Mouse (Mus musculus): ENCODE results near the gene Krt84.
"Not testable (repeated sequence)": the region's sequence is repeated elsewhere in the genome, so short reads cannot be mapped to it uniquely, and the experiment has no call there.

Gene Krt84

DNA sequence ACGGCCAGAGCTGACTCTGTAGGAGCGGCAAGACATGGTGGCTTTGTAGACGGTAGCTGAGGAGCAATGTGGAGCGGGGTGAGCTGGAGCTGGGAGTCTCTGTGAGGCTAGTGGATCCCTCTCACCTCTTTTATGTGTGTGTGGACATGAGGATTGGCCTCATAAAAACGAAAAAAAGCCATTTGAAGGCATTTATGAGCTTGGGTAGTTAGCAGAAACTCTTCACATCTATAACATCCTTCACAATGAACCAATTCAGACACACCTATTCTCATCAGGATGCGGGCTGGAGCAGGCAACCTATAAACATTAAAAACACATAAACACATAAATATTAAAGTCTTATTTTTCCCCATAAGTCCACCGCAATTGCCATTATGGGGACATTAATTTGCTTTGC is at the start of gene Krt84:
Gene Krt84 (minus strand): TSS at position 101 of the 400 bp plus-strand sequence.
- DNase-seq: no peak

DNA sequence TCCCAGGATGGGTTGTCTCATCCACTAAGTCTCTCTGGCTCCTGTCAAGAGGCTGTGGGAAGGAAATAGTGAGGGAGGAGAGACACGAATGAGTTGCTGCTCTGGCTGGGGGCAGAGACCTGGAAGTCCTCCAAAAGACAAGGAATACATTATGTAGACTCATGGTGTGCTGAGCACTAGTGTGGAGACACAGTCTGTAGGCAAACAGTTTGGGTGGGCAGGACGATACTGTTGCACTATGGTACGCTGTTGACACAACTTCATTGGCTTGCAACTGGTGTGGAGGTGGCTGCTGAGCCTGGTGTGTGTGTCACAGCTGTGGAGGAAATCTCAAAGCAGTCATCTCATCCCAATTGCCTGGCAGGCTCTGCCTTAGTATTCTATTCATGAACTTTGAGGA is 49.1 kb upstream of the Krt84 start:
- DNase-seq: no peak

DNA sequence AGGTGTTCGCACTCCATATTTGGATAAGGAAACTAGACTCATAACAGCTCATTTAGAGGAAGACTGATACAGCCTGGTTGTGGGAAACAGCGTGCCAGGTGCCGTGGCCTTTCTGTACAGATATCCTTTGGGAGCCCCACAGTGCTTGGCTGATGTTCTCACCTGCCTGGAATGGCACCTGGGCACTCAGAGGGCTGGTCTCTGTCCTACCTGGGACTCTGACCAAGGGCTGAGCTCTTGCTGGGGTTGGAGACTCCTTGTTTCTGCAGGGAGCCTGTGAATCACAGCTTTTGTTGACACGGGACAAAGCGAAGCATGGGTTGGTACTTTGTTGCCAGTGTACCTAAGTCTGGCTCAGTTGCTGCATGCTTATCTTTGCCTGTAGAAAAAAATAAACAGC is 42.9 kb upstream of the Krt84 start:
- no peak for DNase-seq

DNA sequence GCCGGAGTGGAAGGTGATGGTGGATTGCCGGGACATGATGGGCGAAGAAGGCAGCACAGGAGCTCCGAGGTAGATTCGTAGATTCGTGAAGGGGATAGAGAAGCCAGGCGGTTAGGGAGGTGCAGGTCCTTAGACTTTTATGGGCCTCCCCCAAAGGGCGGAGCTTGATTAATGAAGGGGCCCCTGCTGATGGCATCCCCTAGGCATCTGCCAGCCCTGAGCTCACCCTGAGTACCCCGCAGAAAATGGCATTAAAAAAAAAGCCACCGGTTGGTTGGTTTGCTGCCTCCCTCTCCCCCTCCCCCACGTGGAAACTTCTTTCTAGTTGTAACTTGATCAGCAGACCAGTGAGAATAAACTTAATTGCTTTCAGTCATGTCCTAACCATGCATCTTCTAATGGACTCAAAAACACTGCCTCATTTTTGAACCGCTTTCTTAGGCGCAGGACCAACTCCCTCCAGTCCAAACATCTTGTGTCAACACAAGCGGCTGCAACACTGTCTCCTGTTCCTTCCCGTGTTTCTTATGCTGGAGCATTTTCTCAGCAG is 41.3 kb upstream of the Krt84 start, which contains the start of gene Krt75:
Gene Krt75 (minus strand): TSS at position 109 of the 550 bp plus-strand sequence.
- DNase-seq: no peak

DNA sequence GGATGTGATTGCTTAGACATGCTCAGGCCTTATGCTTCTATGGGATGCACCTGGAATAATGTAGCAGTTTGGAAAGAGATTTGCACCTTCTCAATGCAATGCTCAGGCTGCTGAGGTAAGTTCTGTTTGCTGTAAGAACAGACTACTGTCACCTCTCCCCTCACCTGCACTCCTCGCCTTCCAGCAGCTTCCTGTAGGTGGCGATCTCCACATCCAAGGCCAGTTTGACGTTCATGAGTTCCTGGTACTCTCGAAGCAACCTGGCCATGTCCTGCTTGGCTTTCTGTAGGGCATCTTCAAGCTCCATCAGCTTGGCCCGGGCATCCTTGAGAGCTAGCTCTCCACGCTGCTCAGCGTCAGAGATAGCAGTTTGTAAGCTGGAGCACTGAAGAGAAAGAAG is 35.2 kb upstream of the Krt84 start:
- DNase-seq: peak in 1 of 2 experiments; percentile 39

DNA sequence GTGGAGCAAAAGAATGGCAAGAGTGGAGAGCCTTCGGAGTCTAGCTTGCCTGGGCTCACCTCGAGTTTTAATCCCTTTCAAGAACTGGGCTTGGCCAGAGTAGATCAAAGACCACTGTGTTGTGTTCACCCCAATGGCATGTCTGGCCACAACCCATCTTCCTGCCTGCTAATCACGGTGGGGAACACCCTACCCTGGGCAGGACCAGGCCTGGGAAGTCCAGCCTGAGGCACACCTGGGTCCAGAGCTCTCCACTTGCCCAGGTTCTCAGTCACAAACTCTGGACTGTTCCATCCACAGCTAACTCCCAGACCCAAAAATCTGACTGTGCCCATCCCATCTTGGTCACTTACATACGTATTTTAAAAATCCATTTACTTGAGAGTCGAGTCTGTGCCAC is 30.2 kb upstream of the Krt84 start, which contains the start of gene Krt90:
Gene Krt90 (minus strand): TSS at position 101 of the 400 bp plus-strand sequence.
- no peak for DNase-seq

DNA sequence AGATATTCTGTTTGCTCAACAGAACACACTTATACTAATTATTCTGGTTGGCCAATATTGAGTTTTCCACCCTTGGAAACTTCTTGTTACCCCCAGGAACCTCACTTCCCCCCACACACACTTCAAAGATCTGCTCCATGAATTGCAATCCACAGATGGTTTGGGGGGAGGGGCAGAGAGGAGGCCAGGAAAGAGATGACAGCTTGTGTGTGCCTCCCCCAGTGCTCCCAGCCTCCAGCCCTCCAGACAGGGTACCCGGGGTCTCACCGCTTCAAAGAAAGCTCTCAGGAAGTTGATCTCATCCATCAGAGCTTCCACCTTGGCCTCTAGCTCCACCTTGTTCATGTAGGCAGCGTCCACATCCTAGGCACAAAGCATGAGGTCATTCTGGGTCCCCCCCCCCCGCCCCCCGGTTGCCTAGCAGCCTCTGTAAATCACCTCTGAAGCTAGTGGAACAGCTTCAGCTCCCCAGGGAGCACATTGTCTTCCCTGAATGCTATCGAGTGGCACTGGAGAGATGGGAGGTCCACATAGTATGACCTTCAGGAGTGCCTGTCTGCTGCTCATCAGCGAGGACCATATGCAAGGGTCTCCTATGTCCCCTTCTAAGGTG is 25.5 kb upstream of the Krt84 start:
- no peak for DNase-seq

DNA sequence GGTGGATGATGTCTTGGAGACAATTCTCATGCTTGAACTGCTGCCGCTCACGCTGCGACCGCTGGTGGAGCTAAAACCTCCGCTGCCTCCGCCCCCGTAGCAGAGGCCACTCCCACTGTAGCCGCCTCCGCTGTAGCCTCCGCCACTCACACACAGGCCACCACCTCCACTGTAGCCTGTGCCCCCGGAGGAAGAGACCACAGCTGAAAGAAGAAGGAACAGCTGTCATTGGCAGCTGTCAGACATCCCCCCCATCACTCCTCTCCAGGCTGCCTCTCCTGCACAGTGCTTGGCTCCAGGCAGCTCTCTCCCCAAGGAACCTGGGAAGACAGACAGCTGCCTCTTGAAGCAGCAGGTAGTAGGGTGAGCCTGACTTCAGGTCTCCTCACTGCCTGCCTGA is 20.5 kb upstream of the Krt84 start:
- peak; percentile 10 to 54 for DNase-seq

DNA sequence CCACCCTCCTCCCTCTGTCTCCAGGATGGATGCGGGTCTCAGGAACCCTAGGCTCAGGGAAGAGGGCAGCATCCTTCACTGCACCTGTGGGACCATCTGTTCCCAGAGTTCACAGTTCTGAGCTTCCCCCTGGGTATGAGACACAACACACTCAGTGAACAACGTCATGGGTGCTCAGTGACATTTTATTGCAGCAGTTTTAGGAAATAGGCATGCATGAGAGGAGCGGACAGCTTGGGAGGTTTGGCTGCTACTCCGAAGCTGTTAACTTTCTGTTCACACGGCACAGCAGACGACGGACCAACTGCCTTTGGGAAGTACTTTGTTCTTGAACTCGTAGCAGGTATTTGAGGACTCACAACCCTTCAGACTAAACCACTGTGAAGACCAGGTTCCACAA is 19.6 kb upstream of the Krt84 start:
- DNase-seq: no peak

DNA sequence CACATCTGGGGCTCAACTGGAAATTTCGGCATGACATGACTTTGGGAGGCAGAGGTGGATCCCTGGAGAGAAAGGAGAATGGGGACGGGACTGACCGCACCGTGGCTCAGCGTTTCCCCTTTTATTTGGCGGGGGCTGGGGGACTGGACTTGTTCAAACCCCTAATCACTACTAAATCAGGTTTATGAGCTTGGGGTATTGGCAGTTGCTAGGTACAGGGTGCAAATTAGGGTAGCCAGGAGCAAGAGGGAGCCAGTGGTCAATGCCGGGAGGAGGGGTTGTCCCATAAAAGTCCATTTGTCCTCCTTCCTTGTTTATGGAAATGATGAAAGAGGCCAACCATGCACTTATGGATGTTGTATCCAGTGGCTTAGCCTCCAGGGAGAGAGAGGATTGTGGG is 17.9 kb upstream of the Krt84 start, which contains the start of gene Krt82:
Gene Krt82 (minus strand): TSS at position 101 of the 400 bp plus-strand sequence.
- DNase-seq: no peak

DNA sequence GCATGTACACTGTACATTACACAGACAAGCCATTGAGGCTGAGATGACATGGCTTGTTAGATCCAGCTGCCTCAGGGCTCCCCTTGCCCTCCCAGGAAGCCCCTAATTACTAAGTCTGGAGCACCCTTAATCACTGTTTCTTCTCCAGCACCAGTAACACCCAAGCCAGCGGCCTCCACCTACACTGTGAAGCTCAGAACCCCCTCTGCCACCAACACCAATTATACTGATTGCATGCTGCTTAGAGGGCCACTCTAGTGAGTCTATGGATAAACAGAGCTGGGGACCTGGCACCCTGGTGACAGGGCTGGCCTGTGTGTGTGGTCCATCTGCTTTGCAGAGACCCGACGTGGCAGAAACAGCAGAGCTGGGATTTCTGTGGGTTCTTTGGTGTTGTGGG is 11.9 kb upstream of the Krt84 start:
- DNase-seq: no peak

DNA sequence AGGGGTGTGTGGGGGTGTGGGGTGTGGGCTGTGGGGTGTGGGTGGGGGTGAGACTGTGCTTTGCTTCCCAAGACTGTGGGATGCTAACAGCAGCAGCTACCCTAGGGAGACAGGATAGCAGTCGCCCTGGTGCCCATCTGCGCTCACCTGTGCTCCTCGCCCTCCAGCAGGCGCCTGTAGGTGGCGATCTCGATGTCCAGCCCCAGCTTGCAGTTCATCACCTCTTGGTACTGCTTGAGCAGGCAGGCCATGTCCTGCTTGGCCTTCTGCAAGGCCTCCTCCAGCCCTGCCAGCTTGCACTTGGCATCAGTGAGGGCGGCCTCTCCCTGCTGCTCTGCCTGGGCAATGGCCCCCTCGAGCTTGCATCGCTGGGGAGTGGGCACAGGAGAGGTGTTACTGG is 9.9 kb upstream of the Krt84 start:
- peak in 1 of 2 experiments; percentile 33 for DNase-seq

DNA sequence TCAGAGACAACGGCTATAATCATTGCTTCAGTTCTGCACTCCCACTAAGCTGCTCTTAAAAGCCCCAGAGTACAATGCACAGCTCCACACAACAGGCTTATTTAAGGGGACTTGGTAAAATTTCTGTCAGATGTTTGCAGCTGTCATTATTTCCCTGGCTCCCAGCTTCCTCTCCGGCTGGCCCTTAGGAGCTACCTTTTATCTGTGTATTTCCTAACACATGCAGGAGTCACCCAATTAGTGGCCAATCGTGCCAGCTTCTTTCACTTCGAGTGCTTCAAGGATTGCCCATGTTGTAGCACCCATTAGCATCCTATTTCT is 5.9 kb upstream of the Krt84 start:
- DNase-seq: no peak

DNA sequence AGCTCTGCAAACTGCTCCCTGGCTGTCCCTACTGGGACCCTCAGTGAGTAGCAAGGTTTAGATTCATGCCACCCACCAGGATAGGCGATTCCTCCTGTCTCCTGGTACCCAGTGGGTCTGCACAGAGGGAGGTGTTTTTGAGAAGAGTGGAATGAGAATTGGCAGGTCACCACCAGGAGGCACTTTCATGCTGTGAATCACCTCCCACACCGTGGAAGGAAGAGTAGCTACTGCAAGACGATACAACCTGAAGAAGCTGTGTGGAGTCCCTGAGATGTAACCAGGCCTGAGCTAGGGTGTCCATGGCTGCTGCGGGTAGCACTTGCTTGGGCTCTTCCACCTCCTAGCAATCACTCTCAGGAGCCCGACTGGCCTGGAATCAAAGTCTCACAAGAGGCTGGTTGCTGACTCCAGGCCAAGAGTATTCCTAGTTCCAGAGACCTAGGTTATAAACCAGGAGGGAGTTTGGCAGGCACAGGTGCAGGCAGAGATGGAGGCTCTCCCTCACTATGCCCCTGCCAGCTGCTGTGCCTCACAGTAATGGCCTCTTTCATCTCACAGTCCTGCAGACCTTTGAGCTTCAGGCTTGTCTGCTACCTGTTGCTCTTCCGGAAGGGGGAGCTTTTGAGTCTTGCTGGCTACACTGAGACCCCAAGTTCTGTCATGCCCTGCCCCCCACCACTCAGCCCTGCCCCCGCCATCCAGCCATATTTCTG is 5.4 kb upstream of the Krt84 start:
- DNase-seq: peak in 1 of 2 experiments; percentile 15

DNA sequence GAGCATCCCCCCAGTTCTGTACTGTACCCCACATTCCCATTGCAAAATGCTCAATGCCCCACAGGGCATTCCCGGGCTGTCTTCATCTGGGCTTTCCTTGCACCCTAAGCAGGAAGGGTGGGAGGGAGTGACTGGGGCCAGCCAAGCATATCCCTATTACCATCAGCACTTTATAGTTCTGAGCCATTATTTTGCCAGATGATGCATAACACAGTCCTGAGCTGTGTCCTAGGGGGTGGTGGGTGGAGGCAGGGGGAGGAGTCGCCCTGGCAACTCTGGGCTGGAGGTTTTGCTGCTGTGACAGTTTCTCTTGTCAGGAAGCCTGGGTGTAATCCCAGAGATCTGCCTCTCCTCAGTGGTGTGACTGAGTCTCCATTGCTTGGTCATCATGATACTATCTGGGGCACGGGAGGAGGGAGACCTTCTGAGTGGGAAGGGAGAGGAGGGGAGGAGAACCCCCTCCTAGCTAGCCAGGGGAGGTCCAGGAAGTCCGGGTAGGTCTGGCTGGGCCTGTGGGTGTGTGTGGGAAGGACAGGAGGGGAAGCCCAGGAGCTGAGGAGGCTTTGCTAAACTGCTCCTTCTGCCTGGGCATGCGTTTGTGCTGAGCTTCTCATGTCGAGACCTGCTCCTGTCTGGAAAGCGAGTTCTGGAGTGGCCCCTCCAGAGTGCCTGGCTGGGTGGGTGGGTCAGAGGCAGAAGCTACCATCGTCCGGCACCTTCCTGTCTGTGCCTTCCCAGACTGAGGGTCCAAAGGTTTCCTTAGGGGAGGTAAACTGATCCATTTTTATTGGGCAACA is 3.6 kb upstream of the Krt84 start:
- DNase-seq: no peak

DNA sequence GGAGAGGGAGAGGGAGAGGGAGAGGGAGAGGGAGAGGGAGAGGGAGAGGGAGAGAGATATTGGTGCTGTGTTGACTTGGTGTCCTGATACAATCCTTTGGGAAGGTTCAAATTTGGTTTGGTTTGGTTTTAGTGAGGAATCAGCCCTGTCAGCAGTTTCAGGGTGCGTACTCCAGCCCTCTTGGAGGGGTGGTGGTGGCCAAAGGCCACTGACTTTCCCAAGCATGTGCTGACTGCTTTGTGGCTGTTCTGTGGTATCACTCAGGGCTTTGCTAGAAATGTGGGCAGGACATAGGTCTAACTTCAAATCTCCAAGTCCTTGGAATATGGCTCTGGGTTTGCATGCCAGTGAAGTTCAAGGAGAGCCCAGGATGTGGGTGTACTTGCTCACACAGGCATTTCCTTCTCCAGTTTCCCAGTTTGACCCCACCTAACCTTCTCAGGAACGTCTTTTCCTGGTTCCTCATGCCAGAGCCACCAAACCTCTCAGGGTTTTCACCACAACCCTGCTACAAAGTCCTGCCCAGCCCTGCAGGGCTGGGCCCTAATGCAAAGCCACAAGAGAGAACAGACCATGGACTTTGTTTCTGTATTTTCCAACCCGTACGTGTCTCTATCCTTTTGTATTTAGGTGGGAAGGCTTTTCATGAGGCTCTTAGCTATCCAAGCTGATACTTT is 9.9 kb downstream of the Krt84 start:
- DNase-seq: peak; percentile 51 to 61

DNA sequence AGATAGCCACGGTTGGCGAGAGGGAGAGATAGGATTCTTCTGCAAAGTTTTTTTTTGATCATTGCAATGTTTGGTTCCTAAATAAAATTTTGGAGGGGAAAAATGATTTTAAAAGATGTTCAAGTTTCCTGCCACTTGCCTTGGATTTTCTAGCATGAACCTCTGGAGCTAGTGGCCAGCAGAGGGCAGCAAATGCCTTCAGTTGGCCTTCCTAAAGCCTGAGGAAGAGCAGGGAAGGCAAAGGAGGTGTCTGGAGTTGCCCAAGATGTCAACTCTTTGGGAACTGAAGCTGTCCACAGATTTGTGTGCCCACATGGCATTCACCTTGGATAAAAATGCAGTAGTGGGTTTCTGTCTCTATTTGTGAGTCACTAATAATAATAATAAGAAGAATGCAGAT is 12.8 kb downstream of the Krt84 start:
- DNase-seq: peak; percentile 72 to 92

DNA sequence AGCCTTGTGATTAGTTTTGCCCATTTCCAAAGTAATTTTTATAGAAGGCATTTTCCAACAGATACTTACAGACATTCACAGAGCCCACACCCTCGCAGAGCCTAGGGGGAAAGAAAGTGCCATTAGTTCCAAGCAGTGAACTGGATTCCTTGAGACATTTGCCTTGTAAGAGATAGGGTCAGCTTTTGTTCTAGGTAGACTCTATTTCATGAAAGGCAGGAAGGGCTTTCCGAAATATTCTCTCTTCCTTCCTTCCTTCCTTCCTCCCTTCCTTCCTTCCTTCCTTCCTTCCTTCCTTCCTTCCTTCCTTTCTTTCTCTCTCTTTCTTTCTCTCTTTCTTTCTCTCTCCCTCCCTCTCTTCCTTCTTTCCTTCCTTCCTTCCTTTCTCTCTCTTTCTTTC is 15.5 kb downstream of the Krt84 start, which contains the start of gene Gm49425:
Gene Gm49425 (minus strand): TSS at position 101 of the 400 bp plus-strand sequence.
- not testable (repeated sequence) for DNase-seq

DNA sequence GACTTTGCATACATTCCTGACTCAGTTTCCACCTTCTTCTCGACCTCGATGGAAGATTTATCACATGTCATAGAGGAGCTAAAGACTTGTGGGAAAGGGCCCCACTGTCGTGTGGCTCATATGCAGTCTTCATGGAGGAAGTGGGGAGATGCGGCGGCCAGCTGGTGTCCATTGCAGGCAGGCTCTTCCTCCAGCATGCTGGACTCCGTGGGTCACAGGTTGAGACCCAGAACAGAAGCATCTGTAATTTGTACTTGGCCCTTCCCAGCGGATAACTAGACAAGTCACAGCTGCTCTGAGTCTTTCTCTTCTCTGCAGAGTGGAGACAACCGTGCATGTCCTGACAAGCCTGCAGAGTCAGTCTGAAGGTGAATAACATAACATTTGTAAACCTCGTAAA is 24.4 kb downstream of the Krt84 start:
- peak in 1 of 2 experiments; percentile 14 for DNase-seq

DNA sequence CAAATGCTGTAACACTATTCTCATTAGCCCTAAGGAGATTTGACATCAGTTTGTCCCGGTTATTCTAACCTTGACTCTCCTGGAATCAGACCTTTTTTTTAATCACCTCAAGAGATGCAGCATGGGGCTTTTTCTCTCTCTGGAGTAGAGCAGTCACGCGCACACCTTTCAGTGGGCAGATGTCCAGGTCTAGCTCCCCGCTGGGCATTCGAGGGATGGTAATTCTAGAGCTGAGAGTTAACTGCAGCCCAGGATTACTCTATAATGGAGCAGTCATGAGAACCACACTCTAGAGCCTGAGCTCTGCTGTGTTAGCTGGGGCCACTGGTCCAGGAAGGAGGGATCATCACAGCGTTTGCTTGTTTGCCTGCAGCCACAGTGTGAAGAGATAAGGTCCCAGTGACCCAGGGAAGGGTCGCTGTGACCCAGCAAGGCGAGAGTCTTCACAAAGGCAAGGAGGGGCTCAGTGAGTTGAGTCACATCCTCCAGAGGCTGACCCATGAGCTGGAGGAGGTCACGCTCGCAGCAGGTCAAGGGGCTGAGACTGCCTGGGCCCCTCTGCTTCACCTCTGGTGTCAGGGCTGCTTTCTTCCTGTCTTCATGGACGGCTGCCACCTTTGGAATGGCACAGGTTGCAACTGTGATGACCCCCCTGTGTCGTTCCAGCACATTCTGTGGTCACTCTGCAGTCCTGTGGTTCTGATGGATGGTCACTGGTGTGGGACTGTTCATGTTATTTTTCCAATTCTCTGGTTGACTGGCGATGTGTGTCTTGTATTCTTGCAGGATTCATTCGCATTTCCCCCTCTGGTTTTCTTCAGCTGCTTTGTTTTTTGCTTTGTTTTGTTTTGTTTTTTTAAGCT is 25.5 kb downstream of the Krt84 start:
- peak; percentile 16 to 33 for DNase-seq

DNA sequence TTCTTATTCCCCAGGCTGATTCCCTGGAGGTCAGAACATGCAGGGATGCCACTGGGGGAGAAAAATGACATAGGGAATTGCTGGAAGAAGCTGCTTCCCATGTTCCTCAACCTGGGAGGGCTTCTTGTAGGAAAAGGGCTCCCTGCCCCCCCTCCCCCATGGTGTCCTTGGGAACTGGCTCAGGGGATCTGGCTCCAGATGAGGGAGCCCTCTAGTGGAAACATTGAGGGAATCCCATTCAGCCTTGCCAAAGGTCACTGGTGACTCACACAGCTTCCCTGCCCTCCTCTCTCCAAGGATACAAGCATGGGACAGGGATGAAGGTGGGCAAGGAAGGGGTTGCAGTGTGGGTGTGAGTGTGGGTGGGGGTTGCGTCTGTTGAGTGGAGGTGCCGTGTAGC is 35.4 kb downstream of the Krt84 start:
- DNase-seq: peak; percentile 51 to 52

DNA sequence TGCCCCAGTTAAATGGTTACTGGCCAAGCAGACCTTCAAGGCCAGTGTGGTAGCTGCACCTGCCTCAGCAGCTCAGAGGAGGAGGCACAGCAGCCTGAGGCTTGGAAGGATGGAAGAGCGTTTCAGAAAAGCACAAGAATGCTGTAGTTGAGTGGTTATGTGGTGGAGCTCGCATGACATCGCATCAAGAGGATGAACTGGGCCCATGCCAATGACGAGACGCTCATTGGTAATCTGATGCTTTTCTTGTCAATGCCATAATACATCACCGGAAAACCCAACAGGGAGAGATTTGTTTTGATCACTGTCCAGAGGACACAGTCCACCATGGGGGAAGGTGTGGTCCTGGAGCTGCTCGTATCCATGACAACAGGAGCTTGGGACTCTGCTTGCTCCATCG is 37.4 kb downstream of the Krt84 start:
- DNase-seq: no peak

Data from kidney, postnatal 36 days (tissue).